Mouse (Mus musculus) limb, embryonic 11.5 days (tissue): Measurements from ENCODE around the gene Cdc42bpb. TPM values are rescaled to one million over a fixed set of nuclear protein-coding genes. Genes with fewer than 3 reads are reported as not detected.

Experiments
- ATAC-seq: fragments of 200-750 bp; cut with Nextera tagmentation; 2 replicates; pipeline ENCODE4 v1.8.0; 2017; ENCODE audit warnings: low read depth; ENCODE audit not compliant: insufficient number of reproducible peaks, low FRiP score, low TSS enrichment
- DNase-seq: peaks from one replicate; pipeline ENCODE4 v3.0.0-alpha.2; 2015; ENCODE audit warnings: low spot score
- H3K27ac ChIP-seq: fragments of 300-500 bp; sonication (generic); replicated peaks from 2 replicates; pipeline ENCODE4 v1.5.1; 2014; ENCODE audit warnings: low read depth, mild to moderate bottlenecking, low read length
- H3K27me3 ChIP-seq: fragments of 300-500 bp; sonication (generic); 2 replicates; pipeline ENCODE4 v1.6.1; 2014; ENCODE audit warnings: mild to moderate bottlenecking, low read length, mixed read lengths; ENCODE audit not compliant: control insufficient read depth, insufficient read depth
- H3K36me3 ChIP-seq: fragments of 300-500 bp; sonication (generic); 2 replicates; pipeline ENCODE4 v1.6.1; 2014; ENCODE audit warnings: mild to moderate bottlenecking, low read length, moderate library complexity, mixed read lengths; ENCODE audit not compliant: control insufficient read depth, insufficient read depth
- H3K4me1 ChIP-seq: fragments of 300-500 bp; sonication (generic); 2 replicates; pipeline ENCODE4 v1.6.1; 2014; ENCODE audit warnings: low read length, mixed read lengths; ENCODE audit not compliant: control insufficient read depth, insufficient read depth
- H3K4me2 ChIP-seq: fragments of 300-500 bp; sonication (generic); 2 replicates; pipeline ENCODE4 v1.6.1; 2014; ENCODE audit warnings: low read depth, mild to moderate bottlenecking, moderate library complexity; ENCODE audit not compliant: severe bottlenecking
- H3K4me3 ChIP-seq: fragments of 300-500 bp; sonication (generic); 2 replicates; pipeline ENCODE4 v1.5.1; 2014; ENCODE audit warnings: low read depth, low read length
- H3K9ac ChIP-seq: fragments of 300-500 bp; sonication (generic); 2 replicates; pipeline ENCODE4 v1.6.1; 2014; ENCODE audit warnings: mild to moderate bottlenecking, low read length
- H3K9me3 ChIP-seq: fragments of 300-500 bp; sonication (generic); 2 replicates; pipeline ENCODE4 v1.6.1; 2016; ENCODE audit warnings: low read length; ENCODE audit not compliant: control insufficient read depth
- WGBS: fragments of 180-500 bp; shearing (Covaris S2); extraction: QIAGEN DNeasy Blood & Tissue Kit; methylation state at CpG from one replicate; pipeline ENCODE4 v1.1.7; 2014; 5-methylcytosine and 5-hydroxymethylcytosine counted together
- polyA plus RNA-seq: library from polyadenylated mRNA; unstranded; fragments of >200 nt; fragmentation: Nextera tagmentation; extraction: Ambion mirVana; gene quantifications from 2 replicates; pipeline ENCODE4 v1.2.1, GENCODE M21; 2014

Gene Cdc42bpb
- polyA plus RNA-seq, 1 experiment from 2014 or later: 30.4 TPM

- H3K27me3 ChIP-seq: no peaks in the 10 kb centered on the region
- H3K4me3 ChIP-seq: no peak overlapping the region
- no peak for DNase-seq
- 91% methylated on average over 9 of the region's 9 CpGs for WGBS
- H3K4me1 ChIP-seq: no peaks in the 10 kb centered on the region
- H3K4me2 ChIP-seq: no peak overlapping the region
- no peaks in the 10 kb centered on the region for H3K9me3 ChIP-seq
- no peak overlapping the region for H3K27ac ChIP-seq
- no peak overlapping the region for H3K9ac ChIP-seq
- no peak for ATAC-seq
- no peaks in the 10 kb centered on the region; the same call in 1 of the 2 replicates for H3K36me3 ChIP-seq
Measured at GRCm38 (mm10) chr12:111246808-111247464, 130.6 kb downstream of the Cdc42bpb start.

GRCm38 (mm10) chr12:111245070-111245469 is 132.4 kb downstream of the Cdc42bpb start:
- Histone ChIP-seq H3K9ac (no peak overlapping the region), H3K27ac (no peak overlapping the region), H3K4me3 (no peak overlapping the region), H3K36me3 (no peaks in the 10 kb centered on the region), H3K4me1 (no peaks in the 10 kb centered on the region), H3K4me2 (no peak overlapping the region), H3K9me3 (no peaks in the 10 kb centered on the region), H3K27me3 (no peaks in the 10 kb centered on the region)
- DNase-seq (no peak), ATAC-seq (no peak)
- WGBS: 93% methylated on average over 6 of the region's 6 CpGs

GRCm38 (mm10) chr12:111243733-111244132 is 133.8 kb downstream of the Cdc42bpb start:
- H3K27ac ChIP-seq: no peak overlapping the region
- no peak overlapping the region for H3K4me3 ChIP-seq
- no peak for ATAC-seq
- H3K36me3 ChIP-seq: no peaks in the 10 kb centered on the region
- no peak overlapping the region for H3K4me2 ChIP-seq
- H3K27me3 ChIP-seq: no peaks in the 10 kb centered on the region
- H3K4me1 ChIP-seq: no peaks in the 10 kb centered on the region
- no peak for DNase-seq
- H3K9ac ChIP-seq: no peak overlapping the region
- 92% methylated on average over 12 of the region's 12 CpGs for WGBS
- no peaks in the 10 kb centered on the region for H3K9me3 ChIP-seq

Other genes starting within 250 kb of the Cdc42bpb start
- gene Traf3, start 211.3 kb downstream of the Cdc42bpb start, polyA plus RNA-seq: 9.8 and 10.8 TPM in 2 replicates
- not detected in 2 replicates for gene 4930595D18Rik, start 193.2 kb downstream of the Cdc42bpb start, polyA plus RNA-seq
- 0.28 and 0.29 TPM in 2 replicates for gene Amn, start 106.6 kb downstream of the Cdc42bpb start, polyA plus RNA-seq
- 0.63 TPM in 1 of 2 replicates, not detected in the other for gene Lbhd2, start 29.1 kb upstream of the Cdc42bpb start, polyA plus RNA-seq
- gene Exoc3l4, start 39.3 kb upstream of the Cdc42bpb start, polyA plus RNA-seq: 4.1 TPM in 2 replicates
- gene Tnfaip2, start 64.8 kb upstream of the Cdc42bpb start, polyA plus RNA-seq: 3.1 and 5.5 TPM in 2 replicates
- gene Gm266, start 108.1 kb upstream of the Cdc42bpb start, polyA plus RNA-seq: 11.4 and 13.8 TPM in 2 replicates
- gene Eif5, start 160.3 kb upstream of the Cdc42bpb start, polyA plus RNA-seq: 666 and 690 TPM in 2 replicates
- 65.4 and 65.7 TPM in 2 replicates for gene Mark3, start 196.8 kb upstream of the Cdc42bpb start, polyA plus RNA-seq